Mouse (Mus musculus) midbrain, embryonic 13.5 days (tissue): ENCODE data around the gene Nrg4. TPM values are rescaled to one million over a fixed set of nuclear protein-coding genes. Genes with fewer than 3 reads are reported as not detected.

Source experiments
- ATAC-seq: fragments of 200-750 bp; cut with Nextera tagmentation; 2 replicates; pipeline ENCODE4 v1.8.0; 2017; ENCODE audit warnings: mild to moderate bottlenecking, moderate TSS enrichment, moderate library complexity
- H3K27ac ChIP-seq: fragments of 300-500 bp; sonication (generic); 2 replicates; pipeline ENCODE4 v1.5.1; 2015; ENCODE audit warnings: inconsistent platforms, mild to moderate bottlenecking, moderate library complexity
- H3K27me3 ChIP-seq: fragments of 300-500 bp; sonication (generic); 2 replicates; pipeline ENCODE4 v1.6.1; 2015; ENCODE audit warnings: mild to moderate bottlenecking, inconsistent platforms
- H3K36me3 ChIP-seq: fragments of 300-500 bp; sonication (generic); 2 replicates; pipeline ENCODE4 v1.6.1; 2015; ENCODE audit warnings: mild to moderate bottlenecking, inconsistent platforms
- H3K4me1 ChIP-seq: fragments of 300-500 bp; sonication (generic); replicated peaks from 2 replicates; pipeline ENCODE4 v1.6.1; 2015; ENCODE audit warnings: inconsistent platforms
- H3K4me2 ChIP-seq: fragments of 300-500 bp; sonication (generic); replicated peaks from 2 replicates; pipeline ENCODE4 v1.6.1; 2015; ENCODE audit warnings: moderate library complexity, mild to moderate bottlenecking, inconsistent platforms
- H3K4me3 ChIP-seq: fragments of 300-500 bp; sonication (generic); replicated peaks from 2 replicates; pipeline ENCODE4 v1.5.1; 2015; ENCODE audit warnings: mild to moderate bottlenecking, inconsistent platforms
- H3K9ac ChIP-seq: fragments of 300-500 bp; sonication (generic); replicated peaks from 2 replicates; pipeline ENCODE4 v1.6.1; 2015; ENCODE audit warnings: mild to moderate bottlenecking, inconsistent platforms
- H3K9me3 ChIP-seq: fragments of 300-500 bp; sonication (generic); 2 replicates; pipeline ENCODE4 v1.6.1; 2016; ENCODE audit warnings: mild to moderate bottlenecking, inconsistent platforms
- WGBS: fragments of 180-500 bp; shearing (Covaris S2); methylation state at CpG from one replicate; pipeline ENCODE4 v1.1.7; 2015; 5-methylcytosine and 5-hydroxymethylcytosine counted together
- polyA plus RNA-seq: library from polyadenylated mRNA; unstranded; fragments of >200 nt; fragmentation: Nextera tagmentation; extraction: Ambion mirVana; gene quantifications from 2 replicates; pipeline ENCODE4 v1.2.1, GENCODE M21; 2015

The Nrg4 gene
- polyA plus RNA-seq, 1 experiment from 2014 or later, result 1.9 TPM

DNA sequence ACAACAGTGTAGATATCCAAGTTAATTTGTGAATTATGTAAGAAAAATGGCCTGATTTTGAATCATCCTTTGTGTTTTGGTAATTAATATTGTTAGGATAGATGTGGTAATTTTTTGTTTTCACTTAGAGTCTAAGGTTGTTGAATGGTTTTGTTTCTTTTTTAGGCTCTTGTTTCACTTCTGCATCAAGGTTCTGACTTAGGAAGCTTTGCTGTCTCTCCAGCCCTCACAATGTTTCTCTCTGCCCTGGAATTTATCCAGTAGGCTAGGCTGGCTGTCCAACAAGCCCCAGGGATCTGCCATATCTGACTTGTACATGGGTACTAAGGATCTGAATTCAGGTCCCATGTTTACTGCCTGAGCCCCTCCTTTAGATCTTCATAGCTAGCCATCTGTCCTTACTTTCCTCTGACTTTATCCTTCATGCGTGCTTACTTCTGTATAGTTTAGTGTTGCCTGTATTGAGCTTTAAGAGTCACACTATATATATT lies 154.4 kb downstream of the Nrg4 start:
- Histone ChIP-seq H3K9ac (no peak overlapping the region), H3K4me3 (no peak overlapping the region), H3K9me3 (no peaks in the 10 kb centered on the region), H3K36me3 (peaks cover 7% of the 10 kb centered on the region; the same call in 1 of the 2 replicates), H3K27me3 (no peaks in the 10 kb centered on the region), H3K4me1 (no peaks in the 10 kb centered on the region), H3K4me2 (no peak overlapping the region), H3K27ac (no peak overlapping the region)
- 97% methylated on average over 1 of the region's 1 CpGs for WGBS
- ATAC-seq, result no peak

DNA sequence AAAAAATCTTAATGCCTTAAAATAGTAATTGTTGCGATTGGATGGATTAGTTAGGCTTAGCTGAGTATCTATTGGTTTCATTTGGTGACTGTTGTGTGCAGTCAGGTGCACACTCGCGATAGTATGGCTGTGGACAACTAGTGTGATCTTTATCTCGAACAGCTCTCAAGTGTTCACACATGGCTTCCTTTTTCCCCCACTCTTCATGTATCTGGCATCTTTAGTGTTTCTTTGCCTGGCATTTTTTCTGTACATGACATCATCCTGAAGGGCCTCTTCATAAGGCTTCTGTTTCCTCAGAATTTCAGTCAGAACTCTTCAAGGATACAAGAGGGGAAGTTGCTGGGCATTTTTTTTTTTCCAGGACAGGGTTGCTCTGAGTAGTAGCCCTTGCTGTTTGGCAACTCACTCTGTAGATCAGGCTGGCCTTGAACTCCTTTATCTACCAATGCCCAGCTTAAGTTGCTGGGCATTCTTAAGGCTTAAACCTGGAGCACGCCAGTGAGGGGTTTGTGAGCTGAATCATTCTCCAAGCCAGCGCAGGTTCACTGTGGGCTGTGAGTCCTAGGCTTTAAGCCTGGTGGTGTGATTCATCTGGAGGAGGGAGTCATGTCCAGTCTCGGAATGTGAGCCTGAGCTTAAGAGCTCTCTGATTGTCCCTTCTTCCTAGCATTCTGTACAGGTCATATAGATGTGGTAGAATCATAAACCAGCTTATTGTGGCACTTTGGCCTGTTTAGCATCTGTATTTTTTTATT lies 155.8 kb downstream of the Nrg4 start:
- Histone ChIP-seq H3K4me2 (no peak overlapping the region), H3K9me3 (no peaks in the 10 kb centered on the region), H3K27ac (no peak overlapping the region), H3K27me3 (no peaks in the 10 kb centered on the region), H3K4me1 (no peaks in the 10 kb centered on the region), H3K36me3 (peaks cover 7% of the 10 kb centered on the region; the same call in 1 of the 2 replicates), H3K9ac (no peak overlapping the region), H3K4me3 (no peak overlapping the region)
- WGBS, result 81% methylated on average over 7 of the region's 7 CpGs
- ATAC-seq, result no peak

Other genes starting within 250 kb of the Nrg4 start
- gene Ube2q2, start 178.0 kb downstream of the Nrg4 start, polyA plus RNA-seq, result 32.2 and 38.7 TPM in 2 replicates
- 87.8 and 89.2 TPM in 2 replicates for gene Fbxo22, start 117.9 kb downstream of the Nrg4 start, polyA plus RNA-seq
- 2.8 and 3.2 TPM in 2 replicates for gene Tmem266, start 69 bp upstream of the Nrg4 start, polyA plus RNA-seq
- 89.2 and 94.6 TPM in 2 replicates for gene Etfa, start 185.4 kb upstream of the Nrg4 start, polyA plus RNA-seq
- 2.5 and 3.3 TPM in 2 replicates for gene Isl2, start 211.8 kb upstream of the Nrg4 start, polyA plus RNA-seq